Mouse (Mus musculus): ENCODE measurements around the gene Fbxw5. TPM values are rescaled to one million over a fixed set of nuclear protein-coding genes. Genes with fewer than 3 reads are reported as not detected.

Gene Fbxw5
- total RNA-seq, 2 experiments from 2014 or later, result 28.9 to 64.5 TPM

Other genes with a start within 250 kb of the Fbxw5 start
Only the 30 nearest of the 36 such genes appear.
- gene Lrrc26, start 210.8 kb upstream of the Fbxw5 start, total RNA-seq (2014; fragmentation: Nextera tagmentation), result not detected in 2 replicates
- gene Lrrc26, start 210.8 kb upstream of the Fbxw5 start, total RNA-seq (2017), result not detected in 2 replicates
- not detected in 2 replicates for gene Grin1, start 181.6 kb upstream of the Fbxw5 start, total RNA-seq (2014; fragmentation: Nextera tagmentation)
- gene Grin1, start 181.6 kb upstream of the Fbxw5 start, total RNA-seq (2017), result not detected in 2 replicates
- 37.1 and 38.9 TPM in 2 replicates for gene Man1b1, start 168.4 kb upstream of the Fbxw5 start, total RNA-seq (2014; fragmentation: Nextera tagmentation)
- 31.8 and 82.7 TPM in 2 replicates for gene Man1b1, start 168.4 kb upstream of the Fbxw5 start, total RNA-seq (2017)
- 9.5 and 16.6 TPM in 2 replicates for gene Dpp7, start 144.4 kb upstream of the Fbxw5 start, total RNA-seq (2014; fragmentation: Nextera tagmentation)
- gene Dpp7, start 144.4 kb upstream of the Fbxw5 start, total RNA-seq (2017), result 22.0 and 59.0 TPM in 2 replicates
- 9.7 and 12.7 TPM in 2 replicates for gene Uap1l1, start 135.1 kb upstream of the Fbxw5 start, total RNA-seq (2014; fragmentation: Nextera tagmentation)
- 2.0 and 2.5 TPM in 2 replicates for gene Uap1l1, start 135.1 kb upstream of the Fbxw5 start, total RNA-seq (2017)
- gene Sapcd2, start 128.4 kb upstream of the Fbxw5 start, total RNA-seq (2014; fragmentation: Nextera tagmentation), result 18.4 and 19.0 TPM in 2 replicates
- 4.9 and 7.1 TPM in 2 replicates for gene Sapcd2, start 128.4 kb upstream of the Fbxw5 start, total RNA-seq (2017)
- not detected in 2 replicates for gene Entpd2, start 104.9 kb upstream of the Fbxw5 start, total RNA-seq (2014; fragmentation: Nextera tagmentation)
- gene Entpd2, start 104.9 kb upstream of the Fbxw5 start, total RNA-seq (2017), result not detected in 2 replicates
- not detected in 2 replicates for gene Npdc1, start 101.4 kb upstream of the Fbxw5 start, total RNA-seq (2014; fragmentation: Nextera tagmentation)
- gene Npdc1, start 101.4 kb upstream of the Fbxw5 start, total RNA-seq (2017), result not detected in 2 replicates
- gene Fut7, start 77.5 kb upstream of the Fbxw5 start, total RNA-seq (2014; fragmentation: Nextera tagmentation), result 3.4 and 6.3 TPM in 2 replicates
- 4.5 and 4.9 TPM in 2 replicates for gene Fut7, start 77.5 kb upstream of the Fbxw5 start, total RNA-seq (2017)
- 34.7 and 38.3 TPM in 2 replicates for gene Abca2, start 72.0 kb upstream of the Fbxw5 start, total RNA-seq (2014; fragmentation: Nextera tagmentation)
- 10.8 and 13.1 TPM in 2 replicates for gene Abca2, start 72.0 kb upstream of the Fbxw5 start, total RNA-seq (2017)
- gene Clic3, start 43.9 kb upstream of the Fbxw5 start, total RNA-seq (2014; fragmentation: Nextera tagmentation), result not detected in 2 replicates
- gene Clic3, start 43.9 kb upstream of the Fbxw5 start, total RNA-seq (2017), result not detected in 2 replicates
- gene Paxx, start 39.7 kb upstream of the Fbxw5 start, total RNA-seq (2014; fragmentation: Nextera tagmentation), result 34.5 and 36.3 TPM in 2 replicates
- 17.9 and 25.9 TPM in 2 replicates for gene Paxx, start 39.7 kb upstream of the Fbxw5 start, total RNA-seq (2017)
- gene Ptgds, start 30.7 kb upstream of the Fbxw5 start, total RNA-seq (2014; fragmentation: Nextera tagmentation), result not detected in 2 replicates
- not detected in 2 replicates for gene Ptgds, start 30.7 kb upstream of the Fbxw5 start, total RNA-seq (2017)
- not detected in 2 replicates for gene Lcn12, start 6.8 kb upstream of the Fbxw5 start, total RNA-seq (2014; fragmentation: Nextera tagmentation)
- gene Lcn12, start 6.8 kb upstream of the Fbxw5 start, total RNA-seq (2017), result not detected in 2 replicates
- 0.63 and 2.2 TPM in 2 replicates for gene C8g, start 969 bp downstream of the Fbxw5 start, total RNA-seq (2014; fragmentation: Nextera tagmentation)
- 0.76 and 3.3 TPM in 2 replicates for gene C8g, start 969 bp downstream of the Fbxw5 start, total RNA-seq (2017)
- 19.2 and 22.4 TPM in 2 replicates for gene Traf2, start 46.2 kb downstream of the Fbxw5 start, total RNA-seq (2014; fragmentation: Nextera tagmentation)
- 13.7 and 14.3 TPM in 2 replicates for gene Traf2, start 46.2 kb downstream of the Fbxw5 start, total RNA-seq (2017)
- gene Edf1, start 57.1 kb downstream of the Fbxw5 start, total RNA-seq (2014; fragmentation: Nextera tagmentation), result 151 and 209 TPM in 2 replicates
- 60.9 and 105 TPM in 2 replicates for gene Edf1, start 57.1 kb downstream of the Fbxw5 start, total RNA-seq (2017)
- gene Mamdc4, start 74.1 kb downstream of the Fbxw5 start, total RNA-seq (2014; fragmentation: Nextera tagmentation), result 6.5 and 8.1 TPM in 2 replicates
- gene Mamdc4, start 74.1 kb downstream of the Fbxw5 start, total RNA-seq (2017), result 0.38 and 2.0 TPM in 2 replicates
- 36.5 and 43.2 TPM in 2 replicates for gene Phpt1, start 74.5 kb downstream of the Fbxw5 start, total RNA-seq (2014; fragmentation: Nextera tagmentation)
- 19.1 and 25.2 TPM in 2 replicates for gene Phpt1, start 74.5 kb downstream of the Fbxw5 start, total RNA-seq (2017)
- gene Ajm1, start 81.0 kb downstream of the Fbxw5 start, total RNA-seq (2014; fragmentation: Nextera tagmentation), result not detected in 2 replicates
- 0.09 TPM in 1 of 2 replicates, not detected in the other for gene Ajm1, start 81.0 kb downstream of the Fbxw5 start, total RNA-seq (2017)
- gene Rabl6, start 107.8 kb downstream of the Fbxw5 start, total RNA-seq (2014; fragmentation: Nextera tagmentation), result 55.8 and 58.7 TPM in 2 replicates
- gene Rabl6, start 107.8 kb downstream of the Fbxw5 start, total RNA-seq (2017), result 58.5 and 92.0 TPM in 2 replicates
- gene Ccdc183, start 116.9 kb downstream of the Fbxw5 start, total RNA-seq (2014; fragmentation: Nextera tagmentation), result not detected in 2 replicates
- not detected in 2 replicates for gene Ccdc183, start 116.9 kb downstream of the Fbxw5 start, total RNA-seq (2017)
- 2.1 and 3.0 TPM in 2 replicates for gene Tmem141, start 121.3 kb downstream of the Fbxw5 start, total RNA-seq (2014; fragmentation: Nextera tagmentation)
- gene Tmem141, start 121.3 kb downstream of the Fbxw5 start, total RNA-seq (2017), result 3.7 and 5.9 TPM in 2 replicates
- not detected in 2 replicates for gene Fcna, start 127.3 kb downstream of the Fbxw5 start, total RNA-seq (2014; fragmentation: Nextera tagmentation)
- gene Fcna, start 127.3 kb downstream of the Fbxw5 start, total RNA-seq (2017), result not detected in 2 replicates
- not detected in 2 replicates for gene Lcn8, start 152.4 kb downstream of the Fbxw5 start, total RNA-seq (2014; fragmentation: Nextera tagmentation)
- not detected in 2 replicates for gene Lcn8, start 152.4 kb downstream of the Fbxw5 start, total RNA-seq (2017)
- gene Lcn5, start 157.2 kb downstream of the Fbxw5 start, total RNA-seq (2014; fragmentation: Nextera tagmentation), result not detected in 2 replicates
- gene Lcn5, start 157.2 kb downstream of the Fbxw5 start, total RNA-seq (2017), result not detected in 2 replicates
- gene Lcn6, start 176.0 kb downstream of the Fbxw5 start, total RNA-seq (2014; fragmentation: Nextera tagmentation), result not detected in 2 replicates
- gene Lcn6, start 176.0 kb downstream of the Fbxw5 start, total RNA-seq (2017), result not detected in 2 replicates
- gene Lcn10, start 182.0 kb downstream of the Fbxw5 start, total RNA-seq (2014; fragmentation: Nextera tagmentation), result not detected in 2 replicates
- not detected in 2 replicates for gene Lcn10, start 182.0 kb downstream of the Fbxw5 start, total RNA-seq (2017)
- gene Obp2a, start 199.3 kb downstream of the Fbxw5 start, total RNA-seq (2014; fragmentation: Nextera tagmentation), result not detected in 2 replicates
- not detected in 2 replicates for gene Obp2a, start 199.3 kb downstream of the Fbxw5 start, total RNA-seq (2017)
- 2.8 and 7.9 TPM in 2 replicates for gene Bmyc, start 206.0 kb downstream of the Fbxw5 start, total RNA-seq (2014; fragmentation: Nextera tagmentation)
- 2.4 and 2.5 TPM in 2 replicates for gene Bmyc, start 206.0 kb downstream of the Fbxw5 start, total RNA-seq (2017)